Mouse (Mus musculus) heart, embryonic 14.5 days (tissue): ENCODE results near the gene Gna12. TPM values are rescaled to one million over a fixed set of nuclear protein-coding genes. Genes with fewer than 3 reads are reported as not detected.
A peak's percentile ranks its signal among the peaks of the same experiment; 100 is the strongest.

Experiments
- ATAC-seq: fragments of 200-750 bp; cut with Nextera tagmentation; 2 replicates; pipeline ENCODE4 v1.8.0; 2017; ENCODE audit warnings: low read depth, moderate TSS enrichment; ENCODE audit not compliant: insufficient number of reproducible peaks, insufficient read depth, low FRiP score
- H3K27ac ChIP-seq, 2 experiments: fragments of 200-500 bp in 1 of 2; fragments of 300-500 bp in 1 of 2; sonication (generic) in 1 of 2; replicated peaks in 1 of 2; 2 replicates each; pipeline ENCODE4 v1.5.1; 2012 to 2014; ENCODE audit warnings: low read depth in 2 of 2, low read length in 2 of 2, control low read depth in 1 of 2, mild to moderate bottlenecking in 1 of 2, mixed read lengths in 1 of 2; ENCODE audit not compliant: control insufficient read depth in 1 of 2, insufficient read depth in 1 of 2
- H3K27me3 ChIP-seq: fragments of 300-500 bp; sonication (generic); 2 replicates; pipeline ENCODE4 v1.6.1; 2014; ENCODE audit warnings: mild to moderate bottlenecking, low read length, control low read depth; ENCODE audit not compliant: control insufficient read depth, insufficient read depth
- H3K36me3 ChIP-seq: fragments of 300-500 bp; sonication (generic); 2 replicates; pipeline ENCODE4 v1.6.1; 2014; ENCODE audit warnings: mild to moderate bottlenecking, control low read depth, low read length, mixed read lengths; ENCODE audit not compliant: control insufficient read depth, insufficient read depth
- H3K4me1 ChIP-seq, 2 experiments: fragments of 200-500 bp in 1 of 2; fragments of 300-500 bp in 1 of 2; sonication (generic) in 1 of 2; 2 replicates each; pipeline ENCODE4 v1.6.1; 2012 to 2014; ENCODE audit warnings: low read length in 2 of 2, control low read depth in 1 of 2, mixed read lengths in 1 of 2; ENCODE audit not compliant: control insufficient read depth in 2 of 2, insufficient read depth in 2 of 2
- H3K4me2 ChIP-seq: fragments of 300-500 bp; sonication (generic); 2 replicates; pipeline ENCODE4 v1.6.1; 2014; ENCODE audit warnings: mild to moderate bottlenecking, low read length
- H3K4me3 ChIP-seq, 2 experiments: fragments of 200-500 bp in 1 of 2; fragments of 300-500 bp in 1 of 2; sonication (generic) in 1 of 2; 2 replicates each; pipeline ENCODE4 v1.5.1; 2012 to 2014; ENCODE audit warnings: low read length in 2 of 2, mild to moderate bottlenecking in 2 of 2, control low read depth in 1 of 2, low read depth in 1 of 2, moderate library complexity in 1 of 2; ENCODE audit not compliant: control insufficient read depth in 1 of 2, insufficient read depth in 1 of 2
- H3K9ac ChIP-seq: fragments of 300-500 bp; sonication (generic); 2 replicates; pipeline ENCODE4 v1.6.1; 2014; ENCODE audit warnings: mild to moderate bottlenecking, low read length
- H3K9me3 ChIP-seq: fragments of 300-500 bp; sonication (generic); 2 replicates; pipeline ENCODE4 v1.6.1; 2016; ENCODE audit warnings: low read length, control low read depth; ENCODE audit not compliant: control insufficient read depth
- WGBS: fragments of 180-500 bp; shearing (Covaris S2); extraction: QIAGEN DNeasy Blood & Tissue Kit; methylation state at CpG from one replicate; pipeline ENCODE4 v1.1.7; 2014; 5-methylcytosine and 5-hydroxymethylcytosine counted together
- polyA plus RNA-seq: library from polyadenylated mRNA; unstranded; fragments of >200 nt; fragmentation: Nextera tagmentation; extraction: Ambion mirVana; gene quantifications from 2 replicates; pipeline ENCODE4 v1.2.1, GENCODE M21; 2014

Gna12 gene
- polyA plus RNA-seq, 1 experiment from 2014 or later, result 53.8 TPM

- Histone ChIP-seq H3K4me3 (no peak overlapping the region), H3K9me3 (no peaks in the 10 kb centered on the region), H3K9ac (no peak overlapping the region), H3K36me3 (no peaks in the 10 kb centered on the region), H3K4me1 (peaks cover 34 to 71% of the 10 kb centered on the region in 2 experiments), H3K4me2 (no peak overlapping the region), H3K27me3 (no peaks in the 10 kb centered on the region), H3K27ac (no peak overlapping the region)
- WGBS, result 59% methylated on average over 2 of the region's 2 CpGs
- ATAC-seq, result no peak
These were observed 18.8 kb downstream of the Gna12 start for GRCm38 (mm10) chr5:140811390-140811789.

- H3K27me3 ChIP-seq, result no peaks in the 10 kb centered on the region
- H3K4me2 ChIP-seq, result no peak overlapping the region
- H3K36me3 ChIP-seq, result 0 out of 2 replicates have a peak, but pooled peaks cover 3% of the 10 kb centered on the region
- no peak overlapping the region for H3K9ac ChIP-seq
- 47% methylated on average over 2 of the region's 2 CpGs for WGBS
- H3K27ac ChIP-seq, result no peak overlapping the region
- no peak overlapping the region for H3K4me3 ChIP-seq
- H3K4me1 ChIP-seq, result peaks cover 10 to 42% of the 10 kb centered on the region in 2 experiments
- ATAC-seq, result no peak
- H3K9me3 ChIP-seq, result no peaks in the 10 kb centered on the region
These were observed 23.3 kb downstream of the Gna12 start for GRCm38 (mm10) chr5:140806939-140807338.

- WGBS, result 82% methylated on average over 2 of the region's 2 CpGs
- Histone ChIP-seq H3K4me1 (peaks cover 6 to 43% of the 10 kb centered on the region in 2 experiments), H3K27me3 (no peaks in the 10 kb centered on the region), H3K4me3 (no peak overlapping the region), H3K36me3 (0 out of 2 replicates have a peak, but pooled peaks cover 3% of the 10 kb centered on the region), H3K9me3 (no peaks in the 10 kb centered on the region), H3K27ac (no peak overlapping the region), H3K4me2 (no peak overlapping the region), H3K9ac (no peak overlapping the region)
- ATAC-seq, result no peak
These were observed 24.0 kb downstream of the Gna12 start for GRCm38 (mm10) chr5:140806252-140806651.

GRCm38 (mm10) chr5:140801782-140802181 lies 28.4 kb downstream of the Gna12 start:
- Histone ChIP-seq H3K4me2 (no peak overlapping the region), H3K27me3 (no peaks in the 10 kb centered on the region), H3K4me1 (peaks cover 20 to 63% of the 10 kb centered on the region in 2 experiments), H3K36me3 (0 out of 2 replicates have a peak, but pooled peaks cover 3% of the 10 kb centered on the region), H3K27ac (no peak overlapping the region), H3K4me3 (no peak overlapping the region), H3K9me3 (no peaks in the 10 kb centered on the region), H3K9ac (no peak overlapping the region)
- 78% methylated on average over 5 of the region's 5 CpGs for WGBS
- ATAC-seq, result no peak

- H3K4me1 ChIP-seq, result peaks cover 20 to 64% of the 10 kb centered on the region in 2 experiments
These were observed 29.8 kb downstream of the Gna12 start for GRCm38 (mm10) chr5:140800288-140800923.

GRCm38 (mm10) chr5:140799190-140799589 lies 31.0 kb downstream of the Gna12 start:
- peak overlapping the region; percentile 57; the same call in 1 of the 2 replicates for H3K9ac ChIP-seq
- H3K27ac ChIP-seq, result peak overlapping the region; percentile 42 to 86; a peak in 3 of 4 replicates
- no peak for ATAC-seq
- H3K4me2 ChIP-seq, result no peak overlapping the region
- H3K27me3 ChIP-seq, result no peaks in the 10 kb centered on the region
- H3K4me3 ChIP-seq, result no peak overlapping the region
- peaks cover 30 to 67% of the 10 kb centered on the region in 2 experiments for H3K4me1 ChIP-seq
- 55% methylated on average over 2 of the region's 2 CpGs for WGBS
- H3K9me3 ChIP-seq, result no peaks in the 10 kb centered on the region
- H3K36me3 ChIP-seq, result 0 out of 2 replicates have a peak, but pooled peaks cover 3% of the 10 kb centered on the region

More at GRCm38 (mm10) chr5:140800288-140800923, 29.8 kb downstream of the Gna12 start:
- no peaks in the 10 kb centered on the region for H3K27me3 ChIP-seq
- H3K36me3 ChIP-seq, result 0 out of 2 replicates have a peak, but pooled peaks cover 3% of the 10 kb centered on the region
- no peaks in the 10 kb centered on the region for H3K9me3 ChIP-seq
- H3K9ac ChIP-seq, result no peak overlapping the region
- H3K4me2 ChIP-seq, result no peak overlapping the region
- WGBS, result 68% methylated on average over 6 of the region's 6 CpGs
- 0 out of 4 replicates have a peak overlapping the region, but pooled peaks of 1 of the 2 experiments have one; percentile 47 for H3K27ac ChIP-seq
- no peak overlapping the region for H3K4me3 ChIP-seq
- no peak for ATAC-seq

GRCm38 (mm10) chr5:140798775-140799174 lies 31.5 kb downstream of the Gna12 start:
- Histone ChIP-seq H3K4me2 (peak overlapping the region; percentile 59), H3K4me3 (no peak overlapping the region), H3K9me3 (no peaks in the 10 kb centered on the region), H3K4me1 (peaks cover 33 to 67% of the 10 kb centered on the region in 2 experiments), H3K36me3 (0 out of 2 replicates have a peak, but pooled peaks cover 3% of the 10 kb centered on the region), H3K27ac (peak overlapping the region; percentile 42 to 86; a peak in 3 of 4 replicates), H3K27me3 (no peaks in the 10 kb centered on the region), H3K9ac (peak overlapping the region; percentile 57; the same call in 1 of the 2 replicates)
- WGBS, result 42% methylated on average over 5 of the region's 5 CpGs
- no peak for ATAC-seq
